Mouse (Mus musculus): ENCODE results near the gene Ikbkg.

DNA sequence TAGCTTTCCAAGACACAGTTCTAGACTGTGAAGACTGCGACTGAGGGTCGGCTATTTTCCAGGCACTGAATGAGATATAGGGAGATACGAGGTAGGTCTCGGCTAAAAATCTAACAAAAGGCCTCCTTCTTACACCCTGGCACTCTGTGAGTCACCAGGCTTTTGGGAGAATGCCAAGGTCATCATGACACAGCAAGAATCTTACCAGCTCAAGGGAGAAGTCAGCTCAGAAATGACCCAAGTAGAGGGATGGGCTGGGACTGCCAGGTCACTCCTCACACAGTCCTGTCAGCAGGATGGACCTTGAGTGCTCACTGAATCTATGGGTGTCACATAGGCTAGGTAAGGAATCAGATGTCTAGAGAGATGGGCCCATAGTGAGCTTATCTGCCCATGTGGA is 32.1 kb downstream of the Ikbkg start:
- TF ChIP-seq CTCF (IDR thresholded peaks at IDR 0.05; ENCODE audit: low read depth) (no peak), EP300 (IDR thresholded peaks at IDR 0.05; ENCODE audit: low read depth) (no peak)

Data from heart, postnatal 0 days (tissue).